8 mouse cellular contexts compared by ENCODE assay signal in the genomic region with DNA sequence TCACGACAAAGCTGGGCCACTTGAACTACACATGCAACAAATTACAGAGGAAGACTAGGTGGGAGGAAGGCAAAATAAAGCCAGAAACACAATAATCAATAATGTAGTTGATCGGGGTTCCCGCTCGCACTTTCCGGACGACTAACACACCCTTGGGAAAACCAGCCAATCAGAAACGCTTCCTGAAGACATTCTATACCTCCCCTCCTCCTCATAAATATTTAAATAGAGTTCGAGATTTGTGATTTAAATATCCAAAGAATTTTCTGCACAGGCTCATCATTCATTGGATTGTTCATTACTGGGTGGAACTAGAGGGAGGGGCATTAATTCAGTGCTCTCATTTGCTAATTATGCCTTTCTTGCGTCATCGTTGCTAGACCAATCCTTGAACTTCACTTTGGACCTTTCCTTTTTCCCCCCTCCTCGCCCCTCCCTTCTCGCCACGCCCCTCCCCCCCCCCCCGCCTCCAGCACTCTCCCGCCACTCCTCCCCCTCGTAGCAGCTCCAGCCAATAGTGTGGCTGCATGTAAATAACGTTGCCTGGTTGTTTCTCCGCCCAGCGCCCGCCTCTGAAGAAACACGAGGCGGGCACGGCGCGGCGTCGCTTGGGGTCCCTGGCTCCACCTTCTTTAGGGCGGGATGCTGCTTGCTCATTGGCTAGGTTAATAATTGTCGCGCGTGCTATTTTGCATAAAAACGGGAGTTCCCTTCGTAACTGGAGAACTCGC.
DNase-seq lines count a peak whose midpoint lies in the region; ATAC-seq lines count a peak whose summit lies in the region.

No protein-coding gene starts in this region.

- peak overlapping the region; percentile 26; the same call in 1 of the 2 replicates for H3K9ac ChIP-seq in heart, embryonic 16.5 days (ENCODE audit: low read length)

- no peak overlapping the region for H3K27ac ChIP-seq in heart, embryonic 16.5 days (ENCODE audit: low read length)

- H3K36me3 ChIP-seq in heart, embryonic 16.5 days (ENCODE audit: control insufficient read depth, insufficient read depth) = no peaks in the 10 kb centered on the region
- no peaks in the 10 kb centered on the region for H3K36me3 ChIP-seq in megakaryocyte, embryonic 14.5 days (replicated peaks; ENCODE audit: low read length)

- peaks cover 52% of the 10 kb centered on the region for H3K27me3 ChIP-seq in heart, embryonic 16.5 days (ENCODE audit: control insufficient read depth, insufficient read depth, low read length)
- peaks cover 75% of the 10 kb centered on the region for H3K27me3 ChIP-seq in megakaryocyte, embryonic 14.5 days (replicated peaks)

- DNase-seq in CD4-positive, CD25-positive, alpha-beta regulatory T cell, adult 2 months (ENCODE audit: low read depth, low spot score) = peak; percentile 83
- peak; percentile 78 for DNase-seq in fat pad, adult 2 months (ENCODE audit: extremely low read depth, low read depth, low spot score)
- peak; percentile 94 for DNase-seq in kidney, postnatal 10 days
- DNase-seq in spleen, postnatal 4 days (ENCODE audit: low spot score in 2 of 2) = peak; percentile 87 to 89
- no peak for DNase-seq in left cerebral cortex, adult 8-10 months (ENCODE audit: low spot score in 2 of 2)

- peaks cover 18% of the 10 kb centered on the region for H3K4me1 ChIP-seq in heart, embryonic 16.5 days (ENCODE audit: control insufficient read depth, insufficient read depth, low read length)
- peaks cover 18% of the 10 kb centered on the region for H3K4me1 ChIP-seq in megakaryocyte, embryonic 14.5 days

- no peaks in the 10 kb centered on the region for H3K9me3 ChIP-seq in heart, embryonic 16.5 days (replicated peaks; ENCODE audit: control insufficient read depth, low read length)
- no peaks in the 10 kb centered on the region; the same call in 1 of the 2 replicates for H3K9me3 ChIP-seq in megakaryocyte, embryonic 14.5 days

- H3K4me2 ChIP-seq in heart, embryonic 16.5 days (ENCODE audit: low read depth, low read length) = peak overlapping the region; percentile 77

- peak; percentile 74 for ATAC-seq in activated CD4-positive, CD25-positive, alpha-beta regulatory T cell, adult 4 months
- peak; percentile 99 for ATAC-seq in heart, embryonic 16.5 days (replicated peaks; ENCODE audit: extremely low read depth, insufficient read depth, low FRiP score)

- H3K4me3 ChIP-seq in heart, embryonic 16.5 days (ENCODE audit: low read length) = peak overlapping the region; percentile 56
- H3K4me3 ChIP-seq in megakaryocyte, embryonic 14.5 days (replicated peaks) = peak overlapping the region; percentile 88

- under 1% methylated on average over 32 of the region's 34 CpGs for WGBS in heart, embryonic 16.5 days

Comparison
In these comparisons a context has a peak if more than half of its experiments do, and no peak if none do; other contexts are left out.
1. DNase-seq: peak in CD4-positive, CD25-positive, alpha-beta regulatory T cell, adult 2 months (single experiment), fat pad, adult 2 months (single experiment), kidney, postnatal 10 days (single experiment) and spleen, postnatal 4 days (2 of 2); none in left cerebral cortex, adult 8-10 months (0 of 2).